Mouse (Mus musculus) natural killer cell, adult 2 months (primary cell): ENCODE measurements around the gene Adprhl1.

Experiments used
- DNase-seq, 2 experiments: peaks; one replicate each; pipeline ENCODE4 v3.0.0; 2022; ENCODE audit warnings: low spot score in 2 of 2

Adprhl1 gene

GRCm38 (mm10) chr8:13254019-13254418 is at the start of gene Adprhl1:
TSS of gene Adprhl1 (minus strand) at chr8:13254162.
- DNase-seq, result peak; percentile 34 to 41

- DNase-seq, result no peak
These were observed 47.1 kb upstream of the Adprhl1 start for GRCm38 (mm10) chr8:13301036-13301435.

- no peak for DNase-seq
These were observed 45.6 kb upstream of the Adprhl1 start for GRCm38 (mm10) chr8:13299571-13299970.

GRCm38 (mm10) chr8:13293677-13294470 is 39.9 kb upstream of the Adprhl1 start:
- DNase-seq, result no peak

GRCm38 (mm10) chr8:13292364-13292763 is 38.4 kb upstream of the Adprhl1 start:
- peak; percentile 72 to 77 for DNase-seq

- DNase-seq, result no peak
These were observed 34.7 kb upstream of the Adprhl1 start for GRCm38 (mm10) chr8:13288646-13289045.

- DNase-seq, result peak; percentile 92 to 95
These were observed 34.0 kb upstream of the Adprhl1 start, which contains the start of the genes Dcun1d2 and Tmco3 for GRCm38 (mm10) chr8:13287692-13288623. TSS of gene Dcun1d2 (minus strand) at chr8:13288131. TSS of gene Tmco3 (plus strand) at chr8:13288190.

GRCm38 (mm10) chr8:13287304-13287691 is 33.3 kb upstream of the Adprhl1 start:
- DNase-seq, result peak; percentile 84 to 89

GRCm38 (mm10) chr8:13283200-13283599 is 29.2 kb upstream of the Adprhl1 start:
- no peak for DNase-seq

GRCm38 (mm10) chr8:13276941-13277447 is 23.0 kb upstream of the Adprhl1 start:
- no peak for DNase-seq

- no peak for DNase-seq
These were observed 18.9 kb upstream of the Adprhl1 start for GRCm38 (mm10) chr8:13272834-13273233.

- DNase-seq, result no peak
These were observed 13.6 kb upstream of the Adprhl1 start for GRCm38 (mm10) chr8:13267566-13267965.

GRCm38 (mm10) chr8:13263376-13263775 is 9.4 kb upstream of the Adprhl1 start:
- no peak for DNase-seq

- DNase-seq, result no peak
These were observed 549 bp downstream of the Adprhl1 start for GRCm38 (mm10) chr8:13253413-13253812.

GRCm38 (mm10) chr8:13252837-13253236 is 1.1 kb downstream of the Adprhl1 start:
- DNase-seq, result no peak

- DNase-seq, result no peak
These were observed 9.6 kb downstream of the Adprhl1 start for GRCm38 (mm10) chr8:13244343-13244880.

GRCm38 (mm10) chr8:13242985-13243870 is 10.7 kb downstream of the Adprhl1 start:
- no peak for DNase-seq

- DNase-seq, result no peak
These were observed 13.3 kb downstream of the Adprhl1 start for GRCm38 (mm10) chr8:13240691-13241090.

GRCm38 (mm10) chr8:13240055-13240454 is 13.9 kb downstream of the Adprhl1 start:
- DNase-seq, result no peak

GRCm38 (mm10) chr8:13234803-13235202 is 19.2 kb downstream of the Adprhl1 start:
- no peak for DNase-seq

- DNase-seq, result no peak
These were observed 23.5 kb downstream of the Adprhl1 start for GRCm38 (mm10) chr8:13230471-13230870.
